Mouse (Mus musculus) splenic B cell, adult 2 months (primary cell): ENCODE measurements around the gene Gm43191.
A peak's percentile ranks its signal among the peaks of the same experiment; 100 is the strongest.

Experiments
- DNase-seq: peaks from one replicate; pipeline ENCODE4 v3.0.0-alpha.2; 2011; ENCODE audit warnings: low read depth, low spot score
- H3K27me3 ChIP-seq: 2 replicates; pipeline ENCODE4 v1.6.1; 2012; ENCODE audit warnings: mild to moderate bottlenecking, low read length, moderate library complexity, mixed read lengths; ENCODE audit not compliant: control insufficient read depth, poor library complexity, insufficient read depth, severe bottlenecking
- H3K36me3 ChIP-seq: 2 replicates; pipeline ENCODE4 v1.6.1; 2012; ENCODE audit warnings: mild to moderate bottlenecking, low read length, moderate library complexity, mixed read lengths; ENCODE audit not compliant: control insufficient read depth, poor library complexity, insufficient read depth, severe bottlenecking

The Gm43191 gene

DNA sequence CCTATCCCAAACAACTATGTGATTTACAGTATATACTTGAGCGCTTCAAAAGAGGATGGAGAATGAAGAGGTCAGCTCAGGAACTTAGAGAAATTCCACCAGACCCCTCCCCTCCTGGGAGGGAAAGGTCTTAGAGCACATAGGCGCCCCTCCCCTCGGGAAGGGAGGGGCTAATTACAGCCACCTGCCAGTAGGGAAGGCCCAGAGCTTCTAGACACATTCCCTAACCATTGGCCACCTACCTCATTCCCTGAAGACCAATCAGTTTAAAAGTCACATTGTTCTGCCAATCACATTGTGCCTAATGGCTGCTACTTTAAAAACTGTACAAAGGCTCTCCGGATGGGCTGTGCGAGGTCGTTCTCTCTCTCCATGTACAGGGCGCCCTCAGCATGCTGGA lies 58.4 kb downstream of the Gm43191 start:
- H3K27me3 ChIP-seq, result no peaks in the 10 kb centered on the region
- 0 out of 2 replicates have a peak, but pooled peaks cover 5% of the 10 kb centered on the region for H3K36me3 ChIP-seq
- DNase-seq, result no peak

DNA sequence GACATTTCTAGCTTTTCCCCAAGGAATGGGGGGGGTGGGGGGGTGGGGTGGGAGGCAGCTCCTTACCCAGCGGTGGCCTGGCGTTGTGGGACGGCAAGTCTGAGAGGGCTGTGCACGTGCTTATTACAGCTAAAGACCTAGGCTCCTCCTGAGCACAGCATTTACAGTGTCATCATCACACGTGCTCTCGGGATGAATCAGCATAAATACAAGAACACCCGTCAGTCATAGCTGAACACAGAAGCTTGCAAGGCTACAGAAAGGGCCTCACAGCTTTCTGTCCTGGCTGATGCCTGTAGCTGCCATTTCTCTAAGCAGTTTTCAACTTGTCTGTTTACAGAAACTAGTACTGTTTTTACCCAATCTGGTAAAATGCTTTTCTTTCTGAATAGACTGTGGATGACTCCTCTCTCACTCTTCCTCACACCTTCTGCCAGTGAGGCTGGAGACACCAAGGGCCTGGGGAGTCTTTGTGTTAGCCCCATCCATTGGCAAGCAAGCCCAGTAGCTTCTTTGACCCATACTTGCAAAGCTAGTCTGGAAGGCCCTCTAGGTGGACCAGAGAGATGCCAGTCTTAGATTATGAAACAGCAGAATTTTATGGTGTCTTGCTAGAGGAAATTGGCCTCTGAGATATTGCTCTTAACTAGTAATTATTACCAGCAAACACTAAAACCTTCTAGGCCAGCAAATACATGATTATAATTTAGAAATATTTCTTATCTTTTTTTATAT lies 60.3 kb downstream of the Gm43191 start:
- 0 out of 2 replicates have a peak, but pooled peaks cover 5% of the 10 kb centered on the region for H3K36me3 ChIP-seq
- H3K27me3 ChIP-seq, result no peaks in the 10 kb centered on the region
- DNase-seq, result no peak

DNA sequence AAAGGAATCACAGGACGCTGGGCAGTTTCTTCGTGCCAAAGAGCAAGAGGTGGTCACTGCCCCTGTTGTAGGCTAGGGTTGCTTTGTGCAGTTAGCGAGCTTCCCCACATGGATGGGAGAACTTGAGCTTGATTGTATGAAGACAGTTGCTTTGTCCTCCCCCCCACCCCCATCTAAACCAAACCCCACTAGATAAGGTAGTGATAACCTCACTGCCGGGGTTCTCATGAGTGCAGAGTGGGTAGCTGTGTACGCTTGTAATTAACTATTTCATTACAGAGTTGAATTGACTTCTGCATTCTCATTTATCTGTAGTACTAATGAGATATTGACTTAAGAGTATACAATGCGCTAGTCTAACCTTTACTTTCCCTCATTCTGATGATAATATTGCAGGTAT lies 62.2 kb downstream of the Gm43191 start:
- Histone ChIP-seq H3K36me3 (0 out of 2 replicates have a peak, but pooled peaks cover 5% of the 10 kb centered on the region), H3K27me3 (no peaks in the 10 kb centered on the region)
- DNase-seq, result no peak

DNA sequence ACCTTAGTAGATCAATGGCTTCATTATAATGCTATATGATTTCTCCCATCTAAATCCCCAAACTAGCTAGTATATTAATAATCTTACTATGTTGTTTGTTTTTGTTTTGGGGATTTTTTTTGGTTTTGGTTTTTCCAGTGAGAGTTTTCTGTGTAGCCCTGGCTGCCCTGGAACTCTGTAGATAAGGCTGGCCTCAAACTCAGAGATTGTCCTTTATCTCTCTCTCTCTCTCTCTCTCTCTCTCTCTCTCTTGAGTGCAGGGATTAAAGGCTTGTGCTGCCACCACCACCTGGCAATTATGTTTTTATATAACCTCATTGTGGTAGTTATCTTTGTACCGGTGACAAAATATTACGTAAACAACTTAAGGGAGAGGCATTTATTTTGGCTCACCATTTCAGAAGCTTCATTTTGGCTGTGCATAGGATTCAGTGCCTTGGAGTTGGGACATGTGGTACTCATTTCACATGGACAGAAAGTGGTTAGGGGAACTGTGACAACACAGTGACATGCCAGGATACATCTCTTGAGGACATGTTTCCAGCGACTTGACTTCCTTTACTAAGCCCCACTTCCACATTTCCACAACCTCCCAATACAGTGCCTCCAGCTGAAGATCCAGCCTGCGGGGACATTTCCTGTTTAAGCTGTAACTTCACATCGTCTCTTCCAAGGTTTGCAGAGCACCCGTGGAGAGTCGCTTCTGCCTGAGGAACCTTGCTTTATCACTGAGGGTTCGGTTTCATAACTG lies 65.6 kb downstream of the Gm43191 start:
- no peak for DNase-seq
- Histone ChIP-seq H3K27me3 (no peaks in the 10 kb centered on the region), H3K36me3 (no peaks in the 10 kb centered on the region)

DNA sequence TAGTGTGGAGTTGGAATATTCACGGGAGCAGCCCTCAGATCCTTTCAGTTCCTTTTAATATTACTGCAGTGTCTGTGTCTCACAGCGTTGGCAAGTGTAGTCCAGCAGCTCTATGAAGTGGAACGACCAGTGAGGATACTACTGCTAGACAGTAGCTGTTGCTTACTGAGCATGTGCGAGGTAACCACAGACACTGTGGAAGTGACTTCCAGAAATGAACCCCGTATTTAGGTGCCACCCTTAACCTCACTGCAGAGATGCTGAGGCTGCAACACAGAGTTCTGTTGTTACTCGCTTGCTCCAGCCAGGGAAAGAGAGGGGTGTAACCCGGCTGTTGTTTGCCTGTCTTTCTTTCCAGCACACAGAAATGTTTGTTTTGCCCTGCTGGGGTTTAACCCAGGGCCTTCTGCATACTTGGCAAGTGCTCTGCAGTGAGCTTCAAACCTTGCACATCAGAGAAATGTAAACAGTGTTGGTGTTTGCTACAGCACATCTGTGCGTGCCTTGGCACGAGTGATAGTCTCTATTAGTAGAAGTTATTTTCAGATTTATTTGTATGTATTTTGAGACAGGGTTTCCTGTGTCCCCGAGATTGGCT lies 66.7 kb downstream of the Gm43191 start, which contains the start of gene Trmt13:
Gene Trmt13 (minus strand): TSS at position 293 of the 598 bp plus-strand sequence.
- Histone ChIP-seq H3K36me3 (no peaks in the 10 kb centered on the region), H3K27me3 (no peaks in the 10 kb centered on the region)
- DNase-seq, result no peak

DNA sequence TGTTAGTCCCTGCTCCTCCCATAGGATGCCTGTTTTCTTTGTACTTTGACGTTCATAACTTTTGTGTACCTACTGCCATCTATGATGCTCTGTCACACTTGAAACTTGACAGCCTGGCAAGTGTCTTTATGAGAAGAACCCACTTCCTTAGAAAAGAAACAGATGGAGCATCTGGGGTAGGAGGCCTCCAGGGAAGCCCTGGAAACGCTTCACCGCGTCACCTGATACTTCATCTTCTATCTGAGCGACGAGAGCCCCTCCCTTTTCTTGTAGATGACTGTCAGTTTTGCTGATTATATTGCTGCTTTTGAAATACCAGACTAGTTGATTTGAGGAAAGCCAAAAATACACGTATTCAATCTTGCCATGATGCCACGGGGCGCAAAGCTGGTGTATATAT lies 76.5 kb downstream of the Gm43191 start:
- DNase-seq, result no peak
- no peaks in the 10 kb centered on the region for H3K27me3 ChIP-seq
- H3K36me3 ChIP-seq, result peaks cover 2% of the 10 kb centered on the region

DNA sequence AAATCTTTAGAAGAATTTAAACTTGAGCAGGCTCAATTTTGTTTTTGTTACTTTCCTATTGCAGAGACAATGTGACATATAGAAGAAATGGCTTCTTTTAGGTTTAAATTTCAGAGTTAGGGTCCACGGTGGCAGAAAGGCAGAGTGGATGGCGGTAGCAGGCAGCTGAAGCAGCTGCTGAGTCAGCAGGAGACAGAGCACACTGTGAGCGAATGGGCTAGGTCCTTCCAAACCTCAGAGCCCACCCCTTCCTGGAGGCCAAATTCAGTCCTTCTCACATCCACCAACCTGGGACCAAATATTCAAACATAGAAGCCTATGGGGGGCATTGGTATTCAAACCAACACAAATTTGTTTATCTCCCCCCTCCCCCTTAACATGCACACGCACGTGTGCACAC lies 79.3 kb downstream of the Gm43191 start:
- Histone ChIP-seq H3K36me3 (no peaks in the 10 kb centered on the region), H3K27me3 (no peaks in the 10 kb centered on the region)
- DNase-seq, result no peak

DNA sequence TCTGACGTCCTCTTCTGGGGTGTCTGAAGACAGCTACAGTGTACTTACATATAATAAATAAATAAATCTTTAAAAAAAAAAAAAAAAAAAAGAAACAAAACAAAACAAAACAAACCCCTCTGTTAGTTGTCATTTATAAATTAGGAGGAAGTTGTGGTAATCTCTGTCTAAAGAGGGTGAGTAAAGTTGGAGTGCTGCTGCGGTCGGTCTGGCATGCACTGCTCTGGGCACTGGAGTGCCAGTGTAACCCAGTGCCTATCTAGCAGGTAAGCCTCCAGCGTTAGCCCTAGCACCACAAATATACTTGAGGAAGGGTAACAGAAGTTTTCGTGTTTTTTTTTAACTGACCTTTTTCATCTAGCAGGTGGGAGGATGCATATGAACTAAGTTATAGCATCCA lies 80.1 kb downstream of the Gm43191 start:
- Histone ChIP-seq H3K36me3 (no peaks in the 10 kb centered on the region), H3K27me3 (no peaks in the 10 kb centered on the region)
- DNase-seq, result no peak

DNA sequence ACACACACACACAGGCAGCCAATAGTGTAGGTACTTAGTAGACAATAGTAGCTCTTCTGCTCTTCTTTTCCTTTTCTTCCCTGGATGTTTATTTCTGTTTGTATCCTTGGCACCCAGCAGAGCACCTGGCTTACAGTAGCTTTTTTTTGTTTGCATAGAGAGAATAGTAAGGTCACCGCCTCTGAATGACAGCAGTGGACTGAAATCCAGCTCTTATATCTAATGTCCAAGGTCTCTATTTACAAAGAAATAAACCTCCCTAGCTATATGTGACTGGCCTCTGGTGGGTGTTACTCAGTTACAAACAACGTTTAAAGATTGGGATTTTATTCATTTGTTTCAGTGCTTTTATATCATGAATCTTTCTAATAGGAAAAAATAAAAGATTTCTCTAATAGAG lies 81.4 kb downstream of the Gm43191 start:
- no peaks in the 10 kb centered on the region for H3K36me3 ChIP-seq
- no peaks in the 10 kb centered on the region for H3K27me3 ChIP-seq
- no peak for DNase-seq

DNA sequence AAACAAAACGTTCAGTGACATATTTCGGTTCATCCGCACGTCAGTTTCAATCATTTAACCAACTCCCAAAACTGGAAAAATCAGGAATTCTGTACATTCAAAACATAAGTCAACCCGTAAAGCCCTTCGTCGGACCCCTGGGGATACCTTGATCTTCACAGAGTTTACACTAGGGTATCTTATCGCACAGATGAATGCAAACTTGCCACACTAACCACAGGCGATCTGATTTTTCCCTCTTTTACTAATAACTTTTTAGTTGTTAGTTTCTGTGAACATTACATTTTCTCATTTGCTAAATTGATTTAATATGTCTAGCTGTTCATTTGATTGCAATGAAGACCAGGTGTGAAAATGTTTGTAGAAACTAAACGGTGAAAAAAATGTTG lies 85.5 kb downstream of the Gm43191 start:
- Histone ChIP-seq H3K36me3 (peaks cover 5% of the 10 kb centered on the region), H3K27me3 (no peaks in the 10 kb centered on the region)
- DNase-seq, result no peak

DNA sequence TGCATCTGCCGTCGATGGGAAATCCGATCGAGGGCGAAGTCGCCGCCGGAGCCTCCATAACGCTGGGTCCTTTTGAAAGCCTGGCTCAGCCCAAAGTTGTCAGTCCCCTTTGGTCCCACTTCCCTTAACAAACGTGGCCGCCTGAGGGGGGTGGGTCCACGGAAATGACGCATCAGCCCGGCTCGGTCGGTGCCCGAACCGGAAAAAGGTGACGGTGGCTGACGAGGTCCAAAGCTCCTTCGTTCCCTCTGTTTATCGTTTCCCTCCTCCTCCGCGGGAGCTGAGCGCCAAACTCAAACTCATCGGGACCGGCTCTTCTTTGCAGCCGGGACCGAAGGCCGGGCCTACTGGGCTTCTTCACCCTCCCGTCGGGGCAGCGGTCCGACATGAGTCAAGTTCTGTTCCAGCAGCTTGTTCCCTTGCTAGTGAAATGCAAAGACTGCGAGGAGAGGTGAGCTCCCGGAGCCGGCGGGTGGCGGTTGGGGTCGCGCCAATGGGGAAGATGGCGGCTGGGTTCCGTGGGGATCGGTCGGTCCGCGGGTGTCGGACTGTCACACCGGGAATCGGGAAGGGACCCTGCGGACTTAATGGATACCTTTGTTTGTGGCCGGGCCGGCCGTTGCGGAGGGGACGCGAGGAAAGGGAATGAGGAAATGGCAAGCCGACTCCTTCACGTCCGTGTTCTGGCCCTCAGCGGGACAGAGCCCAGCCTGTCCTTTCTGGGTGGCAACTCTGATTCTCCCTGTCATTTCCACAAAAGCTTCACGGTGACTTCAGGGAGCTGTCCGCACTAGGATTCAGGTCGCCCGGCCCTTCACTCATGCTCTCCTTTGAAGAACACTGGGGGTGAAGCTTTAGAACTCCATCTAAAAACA lies 86.1 kb downstream of the Gm43191 start, which contains the start of gene Sass6:
Gene Sass6 (plus strand): TSS at position 255 of the 875 bp plus-strand sequence.
- Histone ChIP-seq H3K27me3 (no peaks in the 10 kb centered on the region), H3K36me3 (peaks cover 5% of the 10 kb centered on the region)
- DNase-seq, result peak; percentile 98

DNA sequence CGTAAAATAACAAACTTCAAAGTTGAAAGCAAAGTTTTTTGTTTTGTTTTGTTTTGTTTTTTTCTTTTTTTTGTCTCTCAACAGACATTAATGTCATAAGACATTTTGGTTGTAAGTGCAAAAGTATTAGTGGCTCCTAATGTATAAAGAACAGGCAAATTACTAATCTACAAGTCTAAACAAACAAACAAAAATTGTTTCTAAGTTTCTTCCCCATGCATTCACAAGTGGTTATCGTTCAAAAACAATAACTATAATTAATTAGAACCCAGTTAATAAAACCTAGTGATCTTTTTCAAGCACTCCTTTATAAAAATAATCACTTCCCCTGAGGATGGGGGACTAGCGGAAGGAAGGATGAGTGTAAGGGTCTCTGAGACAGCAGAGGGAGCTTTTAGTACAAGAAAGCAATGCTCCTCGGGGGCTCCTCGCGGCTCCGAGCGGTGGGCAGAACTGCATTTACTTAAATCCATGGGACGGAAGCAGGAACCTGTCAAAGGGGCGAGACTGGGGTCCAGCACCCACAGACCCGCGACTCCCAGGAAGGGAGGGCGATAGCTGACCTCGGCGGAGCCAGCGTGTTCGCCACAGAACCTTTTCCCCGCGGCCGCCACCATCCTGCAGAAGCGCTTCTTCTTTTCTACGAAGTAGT lies 86.9 kb downstream of the Gm43191 start:
- H3K27me3 ChIP-seq, result no peaks in the 10 kb centered on the region
- H3K36me3 ChIP-seq, result peaks cover 8% of the 10 kb centered on the region
- no peak for DNase-seq
